Mouse (Mus musculus) intestine, postnatal 0 days (tissue): ENCODE data around the gene Gm28374. TPM values are rescaled to one million over a fixed set of nuclear protein-coding genes. Genes with fewer than 3 reads are reported as not detected.

Experiments used
- ATAC-seq: fragments of 200-750 bp; cut with Nextera tagmentation; 2 replicates; pipeline ENCODE4 v1.8.0; 2017; ENCODE audit warnings: mild to moderate bottlenecking, moderate TSS enrichment, moderate library complexity
- H3K27ac ChIP-seq: fragments of 300-500 bp; sonication (generic); 2 replicates; pipeline ENCODE4 v1.5.1; 2014; ENCODE audit warnings: mild to moderate bottlenecking, low read depth, low read length, moderate library complexity
- H3K27me3 ChIP-seq: fragments of 300-500 bp; sonication (generic); replicated peaks from 2 replicates; pipeline ENCODE4 v1.6.1; 2014; ENCODE audit warnings: low read length, mixed read lengths; ENCODE audit not compliant: control insufficient read depth, insufficient read depth
- H3K36me3 ChIP-seq: fragments of 300-500 bp; sonication (generic); 2 replicates; pipeline ENCODE4 v1.6.1; 2014; ENCODE audit warnings: mild to moderate bottlenecking, moderate library complexity; ENCODE audit not compliant: control insufficient read depth, insufficient read depth
- H3K4me1 ChIP-seq: fragments of 300-500 bp; sonication (generic); replicated peaks from 2 replicates; pipeline ENCODE4 v1.6.1; 2014; ENCODE audit warnings: antibody characterized with exemption, low read length, mixed read lengths; ENCODE audit not compliant: control insufficient read depth, insufficient read depth
- H3K4me2 ChIP-seq: fragments of 300-500 bp; sonication (generic); replicated peaks from 2 replicates; pipeline ENCODE4 v1.6.1; 2014; ENCODE audit warnings: low read depth, mild to moderate bottlenecking, moderate library complexity
- H3K4me3 ChIP-seq: fragments of 300-500 bp; sonication (generic); 2 replicates; pipeline ENCODE4 v1.5.1; 2014; ENCODE audit warnings: low read depth, low read length
- H3K9ac ChIP-seq: fragments of 300-500 bp; sonication (generic); 2 replicates; pipeline ENCODE4 v1.6.1; 2014; ENCODE audit warnings: mild to moderate bottlenecking, low read depth, low read length
- H3K9me3 ChIP-seq: fragments of 300-500 bp; sonication (generic); 2 replicates; pipeline ENCODE4 v1.6.1; 2016; ENCODE audit warnings: mixed run types; ENCODE audit not compliant: control insufficient read depth
- CTCF ChIP-seq: sonication (generic); IDR thresholded peaks from 2 replicates; pipeline ENCODE4 v1.5.1; 2016; ENCODE audit warnings: low read depth, mild to moderate bottlenecking, control low read depth, antibody characterized with exemption, moderate library complexity
- WGBS: fragments of 180-500 bp; shearing (Covaris S2); extraction: QIAGEN DNeasy Blood & Tissue Kit; methylation state at CpG from one replicate; pipeline ENCODE4 v1.1.7; 2014; 5-methylcytosine and 5-hydroxymethylcytosine counted together
- polyA plus RNA-seq: library from polyadenylated mRNA; unstranded; fragments of >200 nt; fragmentation: Nextera tagmentation; extraction: Ambion mirVana; gene quantifications from 2 replicates; pipeline ENCODE4 v1.2.1, GENCODE M21; 2015

Gm28374 gene
- polyA plus RNA-seq, 1 experiment from 2014 or later = 0.43 TPM

- WGBS = under 1% methylated on average over 33 of the region's 33 CpGs
- no peaks in the 10 kb centered on the region for H3K9me3 ChIP-seq
- peak within 1 kb of the TSS; percentile 84 for H3K27ac ChIP-seq
- ATAC-seq = peak; percentile 86
- no peak for TF ChIP-seq CTCF
- peak within 1 kb of the TSS; percentile 78 for H3K9ac ChIP-seq
- H3K4me1 ChIP-seq = 0 out of 2 replicates have a peak, but pooled peaks cover 5% of the 10 kb centered on the region
- peaks cover 26% of the 10 kb centered on the region for H3K36me3 ChIP-seq
- H3K4me2 ChIP-seq = peak within 1 kb of the TSS; percentile 87
- peak within 1 kb of the TSS; percentile 86 for H3K4me3 ChIP-seq
- H3K27me3 ChIP-seq = no peaks in the 10 kb centered on the region
Observed at GRCm38 (mm10) chr19:6076564-6077393, 5.3 kb downstream of the Gm28374 start, which contains the start of gene Vps51. Gene Vps51, minus strand, starts transcription at chr19:6077231.

- no peak overlapping the region for H3K27ac ChIP-seq
- TF ChIP-seq CTCF = no peak
- H3K4me1 ChIP-seq = 0 out of 2 replicates have a peak, but pooled peaks cover 5% of the 10 kb centered on the region
- no peaks in the 10 kb centered on the region for H3K9me3 ChIP-seq
- H3K27me3 ChIP-seq = no peaks in the 10 kb centered on the region
- no peak for ATAC-seq
- no peak overlapping the region for H3K9ac ChIP-seq
- peaks cover 36% of the 10 kb centered on the region for H3K36me3 ChIP-seq
- no peak overlapping the region for H3K4me2 ChIP-seq
- 90% methylated on average over 5 of the region's 5 CpGs for WGBS
- H3K4me3 ChIP-seq = no peak overlapping the region
Observed at GRCm38 (mm10) chr19:6073889-6074288, 8.2 kb downstream of the Gm28374 start.

GRCm38 (mm10) chr19:6071261-6071660, 10.8 kb downstream of the Gm28374 start:
- WGBS = 92% methylated on average over 19 of the region's 19 CpGs
- TF ChIP-seq CTCF = no peak

DNA sequence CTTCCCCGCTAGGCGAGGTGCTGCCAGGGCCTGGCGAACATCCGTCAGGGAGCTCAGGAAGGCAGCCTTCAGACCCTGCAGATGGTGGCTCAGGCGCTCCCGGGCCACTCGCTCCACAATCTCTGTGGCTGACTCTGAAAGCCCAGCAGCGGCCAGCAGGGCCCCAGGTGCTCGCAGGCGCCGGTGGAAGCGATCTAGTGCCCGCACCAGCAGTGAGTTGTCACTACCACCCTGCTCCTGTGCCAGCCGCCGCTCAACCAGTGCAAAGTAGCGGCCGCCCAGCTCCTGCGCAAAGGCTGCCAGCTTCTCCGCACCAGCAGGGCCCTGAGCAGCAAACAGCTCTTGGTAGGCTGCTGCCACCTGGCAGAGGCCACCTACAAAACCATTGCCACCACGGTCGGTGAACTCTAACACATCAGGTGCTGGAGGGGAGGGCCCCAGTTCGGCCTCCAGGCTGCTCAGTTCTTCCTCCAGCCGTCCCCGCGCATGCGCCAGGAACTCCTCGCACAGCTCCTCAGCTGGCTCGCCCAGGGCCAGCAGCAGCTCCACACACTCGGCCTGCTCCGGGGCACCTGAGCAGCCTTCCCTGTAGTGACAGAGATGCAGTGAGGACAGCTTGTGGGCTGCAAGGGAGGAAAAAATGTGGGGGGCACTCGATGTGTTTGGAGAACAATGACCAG, 11.3 kb downstream of the Gm28374 start:
- H3K36me3 ChIP-seq = peaks cover 37% of the 10 kb centered on the region
- ATAC-seq = no peak
- no peak for TF ChIP-seq CTCF
- no peaks in the 10 kb centered on the region for H3K9me3 ChIP-seq
- no peak overlapping the region for H3K27ac ChIP-seq
- H3K4me1 ChIP-seq = no peaks in the 10 kb centered on the region
- no peak overlapping the region for H3K9ac ChIP-seq
- 91% methylated on average over 31 of the region's 31 CpGs for WGBS
- no peaks in the 10 kb centered on the region for H3K27me3 ChIP-seq
- H3K4me3 ChIP-seq = no peak overlapping the region
- no peak overlapping the region for H3K4me2 ChIP-seq

More at GRCm38 (mm10) chr19:6071261-6071660, 10.8 kb downstream of the Gm28374 start:
- Histone ChIP-seq H3K9ac (no peak overlapping the region), H3K27me3 (no peaks in the 10 kb centered on the region), H3K4me1 (0 out of 2 replicates have a peak, but pooled peaks cover 2% of the 10 kb centered on the region), H3K4me2 (no peak overlapping the region), H3K27ac (no peak overlapping the region), H3K4me3 (no peak overlapping the region), H3K36me3 (peaks cover 37% of the 10 kb centered on the region), H3K9me3 (no peaks in the 10 kb centered on the region)
- no peak for ATAC-seq

DNA sequence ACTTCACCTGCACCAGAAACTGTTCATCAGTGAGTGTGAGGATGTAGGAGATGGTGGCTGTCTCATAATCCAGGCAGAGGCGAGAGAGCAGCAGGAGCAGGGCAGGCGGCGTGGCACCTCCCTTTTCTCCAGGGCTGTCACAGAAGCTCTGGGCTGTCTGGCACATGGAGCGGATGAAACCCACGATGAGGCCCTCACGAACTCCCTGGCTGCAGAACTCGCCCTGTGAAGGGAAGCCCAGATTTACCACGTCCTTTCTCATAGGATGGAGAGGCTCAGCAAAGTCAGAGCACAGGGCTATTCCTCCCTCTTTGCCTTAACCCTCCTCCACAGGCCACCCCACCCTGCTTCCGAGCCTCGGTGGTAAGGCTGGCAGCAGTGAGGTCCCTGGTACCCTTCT, 12.2 kb downstream of the Gm28374 start:
- TF ChIP-seq CTCF = no peak
- no peak overlapping the region for H3K4me3 ChIP-seq
- no peak overlapping the region for H3K9ac ChIP-seq
- H3K4me1 ChIP-seq = no peaks in the 10 kb centered on the region
- ATAC-seq = no peak
- H3K27me3 ChIP-seq = no peaks in the 10 kb centered on the region
- H3K27ac ChIP-seq = no peak overlapping the region
- WGBS = 88% methylated on average over 10 of the region's 10 CpGs
- no peaks in the 10 kb centered on the region for H3K9me3 ChIP-seq
- H3K4me2 ChIP-seq = no peak overlapping the region
- peaks cover 37% of the 10 kb centered on the region for H3K36me3 ChIP-seq

GRCm38 (mm10) chr19:6068951-6069350, 13.1 kb downstream of the Gm28374 start:
- 66% methylated on average over 4 of the region's 4 CpGs for WGBS
- Histone ChIP-seq H3K9me3 (no peaks in the 10 kb centered on the region), H3K9ac (no peak overlapping the region), H3K27me3 (no peaks in the 10 kb centered on the region), H3K4me1 (no peaks in the 10 kb centered on the region), H3K36me3 (peaks cover 37% of the 10 kb centered on the region), H3K27ac (no peak overlapping the region), H3K4me3 (no peak overlapping the region), H3K4me2 (no peak overlapping the region)
- ATAC-seq = no peak
- TF ChIP-seq CTCF = peak; percentile 23; the same call in 1 of the 2 replicates
